Mouse (Mus musculus) G1E (cell line): Measurements from ENCODE around the gene Chaf1a. TPM values are rescaled to one million over a fixed set of nuclear protein-coding genes. Genes with fewer than 3 reads are reported as not detected.
A peak's percentile ranks its signal among the peaks of the same experiment; 100 is the strongest.

ENCODE experiments used
- ATAC-seq: 2 replicates; pipeline ENCODE4 v1.8.0; 2016; ENCODE audit warnings: mild to moderate bottlenecking; ENCODE audit not compliant: insufficient number of reproducible peaks, poor library complexity, low FRiP score, severe bottlenecking; ENCODE audit errors: extremely low read depth
- DNase-seq: peaks from one replicate; pipeline ENCODE4 v3.0.0; 2012; ENCODE audit warnings: low spot score
- H3K27me3 ChIP-seq: 2 replicates; pipeline ENCODE4 v1.6.1; 2012; ENCODE audit warnings: mild to moderate bottlenecking, low read length, inconsistent platforms; ENCODE audit not compliant: insufficient read depth
- H3K36me3 ChIP-seq: replicated peaks from 2 replicates; pipeline ENCODE3; 2012; ENCODE audit warnings: mild to moderate bottlenecking, inconsistent platforms
- H3K4me1 ChIP-seq: 2 replicates; pipeline ENCODE4 v1.6.1; 2012; ENCODE audit warnings: low read depth, low read length, inconsistent platforms, mixed read lengths; ENCODE audit not compliant: insufficient read depth
- H3K4me3 ChIP-seq: 2 replicates; pipeline ENCODE4 v1.5.1; 2012; ENCODE audit warnings: low read depth, mild to moderate bottlenecking, inconsistent platforms, low read length, moderate library complexity, mixed read lengths
- H3K9me3 ChIP-seq: replicated peaks from 2 replicates; pipeline ENCODE4 v1.6.1; 2012; ENCODE audit warnings: inconsistent platforms
- CTCF ChIP-seq: IDR thresholded peaks from 2 replicates; pipeline ENCODE4 v1.5.1; 2012; ENCODE audit warnings: low read depth, low read length, inconsistent platforms, mixed read lengths
- GATA1 ChIP-seq: IDR thresholded peaks from 2 replicates; pipeline ENCODE4 v1.6.1; 2012; ENCODE audit warnings: borderline replicate concordance, low read length, inconsistent platforms, mixed read lengths
- GATA2 ChIP-seq: IDR thresholded peaks from 2 replicates; pipeline ENCODE4 v1.6.1; 2012; ENCODE audit warnings: low read depth, low read length, inconsistent platforms, borderline replicate concordance
- POLR2AphosphoS5 ChIP-seq: IDR thresholded peaks from 2 replicates; pipeline ENCODE4 v1.6.1; 2012; ENCODE audit warnings: low read depth, low read length, inconsistent platforms; ENCODE audit not compliant: insufficient replicate concordance
- TAL1 ChIP-seq: conservative IDR thresholded peaks from 2 replicates; pipeline ENCODE4 v1.6.1; 2012; ENCODE audit warnings: low read depth, low read length, inconsistent platforms, mixed read lengths
- polyA plus RNA-seq: library from polyadenylated mRNA; stranded (reverse); fragments of >175 nt; gene quantifications from 2 replicates; pipeline ENCODE4 v1.2.3, GENCODE M21; 2012
- total RNA-seq, 2 experiments: library from RNA; stranded (forward) in 1 of 2; stranded (reverse) in 1 of 2; fragments of 200-1000 nt in 1 of 2; fragments of >200 nt in 1 of 2; fragmentation: Nextera tagmentation in 1 of 2; gene quantifications; 2 replicates each; pipeline ENCODE4 v1.2.3; 2014 to 2017

Chaf1a gene
- 31.2 and 32.9 TPM in 2 replicates for total RNA-seq (2014; fragmentation: Nextera tagmentation)
- total RNA-seq (2017), result 29.0 and 31.3 TPM in 2 replicates
- polyA plus RNA-seq, result 84.1 and 143 TPM in 2 replicates

DNA sequence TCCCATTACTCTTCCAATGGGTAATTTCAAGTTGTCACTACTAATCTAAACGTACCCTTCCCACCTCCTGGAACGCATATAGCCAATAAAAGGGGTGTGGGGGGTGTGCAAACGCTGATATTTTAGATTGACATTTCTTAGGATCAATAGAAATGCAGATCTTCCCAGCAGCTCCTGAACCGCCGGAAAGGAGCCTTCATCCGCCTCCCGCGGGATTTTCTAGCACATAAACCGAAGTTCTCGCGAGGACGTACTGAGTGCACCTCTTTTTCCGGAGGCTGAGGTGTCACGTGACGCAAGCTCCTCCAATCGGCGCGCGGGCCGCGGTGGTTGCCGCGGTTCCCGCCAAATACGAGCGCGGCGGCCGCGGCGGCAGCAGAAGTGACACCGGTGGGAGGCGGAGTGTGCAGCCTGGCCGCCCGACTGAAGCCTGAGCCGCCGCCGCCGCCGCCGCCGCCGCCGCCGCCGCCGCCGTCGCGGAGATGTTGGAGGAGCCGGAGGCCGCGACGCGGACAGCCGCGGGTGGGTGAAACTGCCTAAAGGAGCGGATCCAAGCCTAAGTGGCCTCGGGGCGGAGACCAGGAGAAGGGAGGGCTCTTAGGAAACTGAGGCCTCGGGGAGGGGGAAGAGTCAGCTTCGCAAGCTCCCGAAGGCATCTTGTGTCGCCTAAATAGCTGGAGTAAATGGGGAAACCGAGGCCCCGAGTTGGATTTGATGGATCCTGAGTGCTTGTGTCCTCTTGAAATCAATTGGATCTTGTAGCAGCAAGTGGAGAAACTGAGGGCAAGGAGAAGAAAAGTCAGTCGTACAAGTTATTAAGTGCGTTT lies at the start of gene Chaf1a:
Gene Chaf1a (plus strand): TSS at position 410 of the 827 bp plus-strand sequence.
- H3K4me3 ChIP-seq, result peak within 1 kb of the TSS; percentile 77
- peaks cover 35% of the 10 kb centered on the region for H3K36me3 ChIP-seq
- TF ChIP-seq GATA2 (no peak), TAL1 (no peak), POLR2AphosphoS5 (no peak), GATA1 (no peak), CTCF (no peak)
- no peaks in the 10 kb centered on the region for H3K9me3 ChIP-seq
- DNase-seq (peak; percentile 97), ATAC-seq (peak; percentile 82)
- H3K4me1 ChIP-seq, result peaks cover 59% of the 10 kb centered on the region
- H3K27me3 ChIP-seq, result no peaks in the 10 kb centered on the region

DNA sequence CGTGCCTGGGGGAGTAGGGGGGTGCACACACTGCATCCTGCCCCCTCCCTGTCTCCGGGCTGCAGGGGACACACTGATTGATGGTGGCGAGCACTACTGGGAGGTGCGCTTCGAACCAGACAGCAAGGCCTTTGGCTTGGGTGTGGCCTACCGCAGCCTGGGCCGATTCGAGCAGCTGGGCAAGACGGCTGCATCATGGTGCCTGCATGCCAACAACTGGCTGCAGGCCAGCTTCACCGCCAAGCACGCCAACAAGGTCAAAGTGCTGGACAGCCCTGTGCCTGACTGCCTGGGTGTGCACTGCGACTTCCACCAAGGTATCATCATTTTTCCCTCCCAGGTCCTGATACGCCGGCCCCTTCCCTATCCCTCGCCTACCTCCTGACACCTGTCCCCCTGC lies 44.2 kb upstream of the Chaf1a start:
- H3K36me3 ChIP-seq, result no peaks in the 10 kb centered on the region
- ATAC-seq, result no peak
- TF ChIP-seq POLR2AphosphoS5, result no peak
- no peak for TF ChIP-seq GATA1
- TF ChIP-seq GATA2, result no peak
- no peak for TF ChIP-seq CTCF
- no peak for TF ChIP-seq TAL1
- DNase-seq, result no peak
- H3K9me3 ChIP-seq, result peaks cover 4% of the 10 kb centered on the region
- H3K4me3 ChIP-seq, result no peak overlapping the region
- H3K4me1 ChIP-seq, result no peaks in the 10 kb centered on the region
- peaks cover 44% of the 10 kb centered on the region for H3K27me3 ChIP-seq

DNA sequence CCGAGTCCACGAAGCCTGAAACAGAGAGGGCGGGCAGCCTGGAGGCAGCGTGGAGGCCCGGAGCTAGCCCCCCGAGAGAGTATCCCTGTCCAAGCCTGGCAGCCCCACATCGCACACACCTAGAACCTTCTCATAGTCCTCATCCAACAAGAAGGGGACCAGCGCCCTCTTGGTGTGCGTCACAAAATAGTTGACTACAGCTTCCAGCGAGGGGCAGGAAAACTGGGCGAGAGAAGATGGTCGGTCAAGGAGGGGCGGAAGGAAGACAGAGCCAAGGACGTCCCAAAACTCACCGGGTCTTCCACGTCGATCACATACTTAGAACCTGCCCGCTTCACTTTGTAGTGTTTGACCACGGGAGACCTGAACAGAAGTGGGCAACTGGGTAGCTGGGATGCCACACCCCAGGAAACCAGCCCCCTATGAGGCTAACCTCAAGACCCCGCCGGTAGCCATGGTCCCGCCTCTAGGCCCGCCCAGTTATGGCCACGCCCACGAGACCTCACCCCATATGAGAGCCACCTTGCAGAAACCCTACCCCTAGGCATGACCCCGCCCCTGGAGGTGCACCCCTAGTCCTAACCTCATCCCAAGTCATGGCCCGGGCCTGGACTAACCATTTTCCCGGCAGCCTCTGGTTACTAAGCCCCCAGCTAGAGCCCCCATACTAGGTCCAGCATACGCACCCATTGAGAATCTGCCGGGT lies 40.3 kb upstream of the Chaf1a start:
- DNase-seq, result no peak
- Histone ChIP-seq H3K9me3 (peaks cover 4% of the 10 kb centered on the region), H3K27me3 (peaks cover 20% of the 10 kb centered on the region), H3K4me3 (no peak overlapping the region), H3K4me1 (no peaks in the 10 kb centered on the region; the same call in 1 of the 2 replicates), H3K36me3 (no peaks in the 10 kb centered on the region)
- ATAC-seq, result no peak
- TF ChIP-seq TAL1 (no peak), GATA2 (no peak), GATA1 (no peak), POLR2AphosphoS5 (no peak), CTCF (no peak)

DNA sequence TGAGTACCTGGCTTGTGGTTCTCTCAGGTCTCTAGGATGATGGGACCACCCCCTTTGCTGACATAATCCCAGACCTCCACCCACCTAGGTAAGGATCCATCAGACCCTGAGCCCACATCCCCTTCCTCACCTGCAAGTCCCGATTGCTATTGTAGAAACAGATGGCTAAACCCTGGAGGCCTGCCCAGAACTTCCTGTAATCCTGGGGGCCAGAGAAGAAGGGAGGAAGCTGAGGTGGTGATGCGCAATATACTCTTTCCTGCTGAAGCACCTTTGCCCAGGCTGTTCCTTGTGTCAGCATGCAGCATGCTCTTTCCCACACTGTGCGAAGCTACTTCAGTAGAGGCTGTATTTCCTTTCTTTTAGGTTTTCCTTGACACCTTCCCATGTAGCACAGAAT lies 37.2 kb upstream of the Chaf1a start:
- ATAC-seq (no peak), DNase-seq (no peak)
- Histone ChIP-seq H3K4me1 (peaks cover 18% of the 10 kb centered on the region), H3K4me3 (no peak overlapping the region), H3K27me3 (peaks cover 11% of the 10 kb centered on the region), H3K36me3 (no peaks in the 10 kb centered on the region), H3K9me3 (no peaks in the 10 kb centered on the region)
- TF ChIP-seq POLR2AphosphoS5 (no peak), CTCF (no peak), GATA2 (no peak), GATA1 (no peak), TAL1 (no peak)

DNA sequence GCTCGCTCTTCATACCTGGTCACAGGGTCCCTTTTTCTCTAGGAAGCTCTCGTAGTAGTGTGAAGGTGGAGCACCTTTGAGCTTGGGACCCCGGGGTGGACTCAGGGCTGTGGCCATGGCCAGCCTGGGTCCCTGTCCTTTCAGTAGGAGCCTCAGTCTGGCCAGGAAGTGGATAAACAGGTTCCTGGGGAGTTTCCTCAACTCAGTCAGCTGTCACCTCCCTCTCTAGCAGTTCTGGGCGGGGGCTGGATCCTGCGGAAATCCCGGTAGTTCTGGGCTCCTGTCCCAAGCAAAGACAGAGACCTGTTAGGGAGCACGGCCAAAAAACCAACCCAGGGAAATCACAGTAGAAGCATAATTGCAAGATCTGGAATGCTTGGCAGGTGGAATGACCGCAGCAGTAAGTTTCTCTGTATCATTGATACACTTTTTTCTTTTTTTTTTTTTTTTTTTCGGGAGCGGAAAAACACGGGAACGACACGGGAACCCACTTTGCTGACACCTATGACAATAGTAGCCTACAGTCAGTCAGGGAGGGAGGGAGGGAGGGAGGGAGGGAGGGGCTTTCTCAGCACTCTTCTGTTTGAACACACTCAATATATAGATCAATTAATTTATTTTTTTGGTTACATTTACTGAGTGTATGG lies 34.7 kb upstream of the Chaf1a start, which contains the start of the genes Stap2 and Mpnd:
Gene Stap2 (minus strand): TSS at position 170 of the 647 bp plus-strand sequence.
Gene Mpnd (plus strand): TSS at position 297 of the 647 bp plus-strand sequence.
- H3K27me3 ChIP-seq, result peaks cover 11% of the 10 kb centered on the region
- ATAC-seq (no peak), DNase-seq (peak; percentile 77)
- H3K4me3 ChIP-seq, result no peak within 1 kb of the TSS
- H3K9me3 ChIP-seq, result no peaks in the 10 kb centered on the region
- peaks cover 38% of the 10 kb centered on the region for H3K4me1 ChIP-seq
- H3K36me3 ChIP-seq, result peaks cover 5% of the 10 kb centered on the region
- no peak for TF ChIP-seq GATA1
- no peak for TF ChIP-seq POLR2AphosphoS5
- no peak for TF ChIP-seq CTCF
- TF ChIP-seq GATA2, result no peak
- TF ChIP-seq TAL1, result no peak

DNA sequence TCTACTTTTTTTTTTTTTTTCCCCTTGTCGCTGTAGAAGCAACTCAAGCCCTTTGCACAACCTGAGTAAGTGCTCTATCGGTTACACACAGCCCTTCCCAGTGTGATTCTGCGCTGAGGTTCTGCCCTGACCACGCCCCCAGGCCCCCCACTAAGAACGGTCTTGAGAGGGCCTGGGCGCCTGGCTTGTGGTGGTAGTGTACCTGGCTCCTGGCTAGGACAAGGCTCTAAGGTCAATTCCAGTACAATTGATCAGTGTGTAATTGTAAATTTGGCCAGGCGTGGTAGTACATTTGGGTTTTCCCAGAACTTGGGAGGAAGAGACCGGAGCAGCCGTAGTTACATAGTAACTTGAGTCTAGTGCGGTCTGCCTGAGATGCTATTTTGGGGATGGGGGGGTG lies 33.3 kb upstream of the Chaf1a start:
- no peak for ATAC-seq
- H3K4me3 ChIP-seq, result no peak overlapping the region
- TF ChIP-seq POLR2AphosphoS5, result no peak
- TF ChIP-seq GATA2, result no peak
- no peak for TF ChIP-seq CTCF
- no peak for TF ChIP-seq TAL1
- TF ChIP-seq GATA1, result no peak
- H3K36me3 ChIP-seq, result peaks cover 18% of the 10 kb centered on the region
- peaks cover 11% of the 10 kb centered on the region for H3K27me3 ChIP-seq
- peaks cover 42% of the 10 kb centered on the region for H3K4me1 ChIP-seq
- H3K9me3 ChIP-seq, result no peaks in the 10 kb centered on the region
- no peak for DNase-seq
